In genomic region chr8:70469295-70469916, GRCm38 (mm10) we compare ENCODE assay signal across 10 mouse cellular contexts. TPM values are rescaled to one million over a fixed set of nuclear protein-coding genes. Genes with fewer than 3 reads are reported as not detected.
DNase-seq lines count a peak whose midpoint lies in the region; ATAC-seq lines count a peak whose summit lies in the region.
"Had no signal": no experiment of that assay in that cellular context is flagged by ENCODE, and none has a peak within 500 bp of the region (broad histone marks: within the 10 kb centered on the region; RNA-seq: fewer than 3 reads in every experiment).

No protein-coding gene starts in this region.

- H3K4me1 ChIP-seq in heart, embryonic 14.5 days (ENCODE audit: control insufficient read depth in 2 of 2, insufficient read depth in 2 of 2, low read length in 2 of 2): peaks cover 42% of the 10 kb centered on the region in 2 experiments
- H3K4me1 ChIP-seq in brown adipose tissue, adult 24 weeks (ENCODE audit: control insufficient read depth, insufficient read depth, insufficient read length, low read length): peaks cover 39% of the 10 kb centered on the region
- peaks cover 5% of the 10 kb centered on the region for H3K4me1 ChIP-seq in hindbrain, embryonic 12.5 days
- H3K4me1 ChIP-seq in midbrain, embryonic 12.5 days: 0 out of 2 replicates have a peak, but pooled peaks cover 4% of the 10 kb centered on the region
- peaks cover 6% of the 10 kb centered on the region; the same call in 1 of the 2 replicates for H3K4me1 ChIP-seq in forebrain, embryonic 12.5 days

- DNase-seq in heart, postnatal 14 days: no peak
- no peak for DNase-seq in urinary bladder, postnatal 4 days (ENCODE audit: low spot score in 2 of 2)
- DNase-seq in right cerebral cortex, adult 18-20 months: no peak

- no peaks in the 10 kb centered on the region for H3K36me3 ChIP-seq in heart, embryonic 14.5 days (ENCODE audit: control insufficient read depth, insufficient read depth, low read length)
- H3K36me3 ChIP-seq in hindbrain, embryonic 12.5 days: peaks cover 3% of the 10 kb centered on the region; the same call in 1 of the 2 replicates
- no peaks in the 10 kb centered on the region for H3K36me3 ChIP-seq in midbrain, embryonic 12.5 days
- H3K36me3 ChIP-seq in forebrain, embryonic 12.5 days (replicated peaks): no peaks in the 10 kb centered on the region

- H3K27me3 ChIP-seq in heart, embryonic 14.5 days (ENCODE audit: control insufficient read depth, insufficient read depth, low read length): no peaks in the 10 kb centered on the region
- H3K27me3 ChIP-seq in hindbrain, embryonic 12.5 days: no peaks in the 10 kb centered on the region
- H3K27me3 ChIP-seq in midbrain, embryonic 12.5 days: no peaks in the 10 kb centered on the region
- H3K27me3 ChIP-seq in forebrain, embryonic 12.5 days: no peaks in the 10 kb centered on the region
- H3K27me3 ChIP-seq: embryonic facial prominence, embryonic 12.5 days had no signal

- ATAC-seq in heart, embryonic 14.5 days (ENCODE audit: insufficient number of reproducible peaks, insufficient read depth, low FRiP score, low read depth): peak; percentile 31; the same call in 1 of the 2 replicates
- 0 out of 2 replicates have a peak, but pooled peaks have one; percentile 22 for ATAC-seq in hindbrain, embryonic 12.5 days (ENCODE audit: low FRiP score)
- ATAC-seq in midbrain, embryonic 12.5 days (ENCODE audit: low FRiP score, low read depth): peak; percentile 23; the same call in 1 of the 2 replicates
- no peak for ATAC-seq in forebrain, embryonic 12.5 days (ENCODE audit: low FRiP score)

- no peaks in the 10 kb centered on the region for H3K9me3 ChIP-seq in heart, embryonic 14.5 days (ENCODE audit: control insufficient read depth, low read length)
- no peaks in the 10 kb centered on the region for H3K9me3 ChIP-seq in hindbrain, embryonic 12.5 days (replicated peaks)
- H3K9me3 ChIP-seq in midbrain, embryonic 12.5 days: no peaks in the 10 kb centered on the region
- no peaks in the 10 kb centered on the region for H3K9me3 ChIP-seq in forebrain, embryonic 12.5 days
- H3K9me3 ChIP-seq: embryonic facial prominence, embryonic 12.5 days had no signal

- intact Hi-C loops in heart, postnatal 14 days (cut with DNase I): loop anchor here (5.0 kb wide), 1 partner anchor 33 kb away; no protein-coding TSS in a partner anchor

- 0 out of 2 replicates have a peak overlapping the region, but pooled peaks have one; percentile 36 for H3K9ac ChIP-seq in heart, embryonic 14.5 days (ENCODE audit: low read length)
- H3K9ac ChIP-seq in hindbrain, embryonic 12.5 days: no peak overlapping the region
- no peak overlapping the region for H3K9ac ChIP-seq in midbrain, embryonic 12.5 days (replicated peaks)
- H3K9ac ChIP-seq in forebrain, embryonic 12.5 days: no peak overlapping the region
- H3K9ac ChIP-seq: embryonic facial prominence, embryonic 12.5 days had no signal

- no peak overlapping the region for H3K4me3 ChIP-seq in heart, embryonic 14.5 days (ENCODE audit: control insufficient read depth in 1 of 2, insufficient read depth in 1 of 2, low read depth in 1 of 2, low read length in 2 of 2)
- no peak overlapping the region for H3K4me3 ChIP-seq in brown adipose tissue, adult 24 weeks (ENCODE audit: insufficient read depth, low read depth, low read length)
- H3K4me3 ChIP-seq in hindbrain, embryonic 12.5 days: no peak overlapping the region
- no peak overlapping the region for H3K4me3 ChIP-seq in midbrain, embryonic 12.5 days
- H3K4me3 ChIP-seq in forebrain, embryonic 12.5 days (replicated peaks): no peak overlapping the region
- H3K4me3 ChIP-seq: embryonic facial prominence, embryonic 12.5 days had no signal

- WGBS in heart, embryonic 14.5 days: 27% methylated on average over 10 of the region's 10 CpGs
- WGBS in hindbrain, embryonic 12.5 days: 47% methylated on average over 10 of the region's 10 CpGs
- 49% methylated on average over 10 of the region's 10 CpGs for WGBS in midbrain, embryonic 12.5 days
- WGBS in forebrain, embryonic 12.5 days: 60% methylated on average over 10 of the region's 10 CpGs

- H3K4me2 ChIP-seq in heart, embryonic 14.5 days (ENCODE audit: low read length): peak overlapping the region; percentile 19
- no peak overlapping the region for H3K4me2 ChIP-seq in hindbrain, embryonic 12.5 days (replicated peaks)
- H3K4me2 ChIP-seq in midbrain, embryonic 12.5 days (replicated peaks): no peak overlapping the region
- H3K4me2 ChIP-seq in forebrain, embryonic 12.5 days: no peak overlapping the region
- H3K4me2 ChIP-seq: embryonic facial prominence, embryonic 12.5 days had no signal

- H3K27ac ChIP-seq in heart, embryonic 14.5 days (replicated peaks in 1 of 2; ENCODE audit: control insufficient read depth in 1 of 2, insufficient read depth in 1 of 2, low read depth in 2 of 2, low read length in 2 of 2): peak overlapping the region; percentile 47 to 74
- H3K27ac ChIP-seq in brown adipose tissue, adult 24 weeks (replicated peaks; ENCODE audit: low read depth, low read length): peak overlapping the region; percentile 43
- no peak overlapping the region for H3K27ac ChIP-seq in hindbrain, embryonic 12.5 days
- no peak overlapping the region for H3K27ac ChIP-seq in midbrain, embryonic 12.5 days (replicated peaks)
- no peak overlapping the region for H3K27ac ChIP-seq in forebrain, embryonic 12.5 days
- H3K27ac ChIP-seq: embryonic facial prominence, embryonic 12.5 days had no signal

RNA-seq across cellular contexts. Expression of gene Klhl26, which starts 7.4 kb away (rescaled TPM):
- 9.6 and 9.8 TPM in 2 replicates for polyA plus RNA-seq in heart, embryonic 14.5 days (2014; fragmentation: Nextera tagmentation; extraction: Ambion mirVana)
- 1 to 10 TPM; 5.5 to 6.9 TPM for total RNA-seq in heart, postnatal 14 days (2021)
- 9.3 and 9.5 TPM in 2 replicates for polyA plus RNA-seq in brown adipose tissue, adult 24 weeks (2012; ENCODE audit: insufficient read depth, insufficient read length, missing spikeins)
- polyA plus RNA-seq in hindbrain, embryonic 12.5 days (2016; fragmentation: Nextera tagmentation; extraction: Ambion mirVana): 22.2 and 23.9 TPM in 2 replicates
- polyA plus RNA-seq in midbrain, embryonic 12.5 days (2016; fragmentation: Nextera tagmentation; extraction: Ambion mirVana): 17.8 and 18.5 TPM in 2 replicates
- polyA plus RNA-seq in forebrain, embryonic 12.5 days (2016; fragmentation: Nextera tagmentation; extraction: Ambion mirVana): 18.3 and 18.6 TPM in 2 replicates

RNA-seq across cellular contexts. Expression of gene Tmem59l, which starts 17.8 kb away (rescaled TPM):
- 0.31 TPM in 1 of 2 replicates, not detected in the other for polyA plus RNA-seq in heart, embryonic 14.5 days (2014; fragmentation: Nextera tagmentation; extraction: Ambion mirVana)
- not detected for total RNA-seq in heart, postnatal 14 days (2021)
- polyA plus RNA-seq in brown adipose tissue, adult 24 weeks (2012; ENCODE audit: insufficient read depth, insufficient read length, missing spikeins): not detected in 2 replicates
- polyA plus RNA-seq in hindbrain, embryonic 12.5 days (2016; fragmentation: Nextera tagmentation; extraction: Ambion mirVana): 27.0 and 29.2 TPM in 2 replicates
- polyA plus RNA-seq in midbrain, embryonic 12.5 days (2016; fragmentation: Nextera tagmentation; extraction: Ambion mirVana): 19.3 and 21.7 TPM in 2 replicates
- 17.0 and 17.6 TPM in 2 replicates for polyA plus RNA-seq in forebrain, embryonic 12.5 days (2016; fragmentation: Nextera tagmentation; extraction: Ambion mirVana)
- total RNA-seq: neutrophil, adult 5-6 weeks had no signal

RNA-seq across cellular contexts. Expression of gene Crlf1, which starts 23.6 kb away (rescaled TPM):
- 0.42 and 2.0 TPM in 2 replicates for polyA plus RNA-seq in heart, embryonic 14.5 days (2014; fragmentation: Nextera tagmentation; extraction: Ambion mirVana)
- under 1 TPM; 0.22 to 0.29 TPM for total RNA-seq in heart, postnatal 14 days (2021)
- 1.3 TPM in 1 of 2 replicates, not detected in the other for polyA plus RNA-seq in brown adipose tissue, adult 24 weeks (2012; ENCODE audit: insufficient read depth, insufficient read length, missing spikeins)
- polyA plus RNA-seq in hindbrain, embryonic 12.5 days (2016; fragmentation: Nextera tagmentation; extraction: Ambion mirVana): 3.3 and 4.2 TPM in 2 replicates
- polyA plus RNA-seq in midbrain, embryonic 12.5 days (2016; fragmentation: Nextera tagmentation; extraction: Ambion mirVana): 0.92 and 1.6 TPM in 2 replicates
- polyA plus RNA-seq in forebrain, embryonic 12.5 days (2016; fragmentation: Nextera tagmentation; extraction: Ambion mirVana): 1.6 and 2.8 TPM in 2 replicates
- total RNA-seq: neutrophil, adult 5-6 weeks had no signal

RNA-seq across cellular contexts. Expression of gene Crtc1, which starts 30.0 kb away (rescaled TPM):
- polyA plus RNA-seq in heart, embryonic 14.5 days (2014; fragmentation: Nextera tagmentation; extraction: Ambion mirVana): 12.2 and 14.1 TPM in 2 replicates
- total RNA-seq in heart, postnatal 14 days (2021): 1 to 10 TPM; 7.7 to 9.5 TPM
- 3.0 and 4.5 TPM in 2 replicates for polyA plus RNA-seq in brown adipose tissue, adult 24 weeks (2012; ENCODE audit: insufficient read depth, insufficient read length, missing spikeins)
- polyA plus RNA-seq in hindbrain, embryonic 12.5 days (2016; fragmentation: Nextera tagmentation; extraction: Ambion mirVana): 24.6 and 27.1 TPM in 2 replicates
- 22.8 and 23.6 TPM in 2 replicates for polyA plus RNA-seq in midbrain, embryonic 12.5 days (2016; fragmentation: Nextera tagmentation; extraction: Ambion mirVana)
- polyA plus RNA-seq in forebrain, embryonic 12.5 days (2016; fragmentation: Nextera tagmentation; extraction: Ambion mirVana): 18.3 and 22.0 TPM in 2 replicates

RNA-seq across cellular contexts. Expression of gene Rex1bd, which starts 37.1 kb away (rescaled TPM):
- 129 and 138 TPM in 2 replicates for polyA plus RNA-seq in heart, embryonic 14.5 days (2014; fragmentation: Nextera tagmentation; extraction: Ambion mirVana)
- 100 to 1,000 TPM; 105 TPM for total RNA-seq in heart, postnatal 14 days (2021)
- polyA plus RNA-seq in brown adipose tissue, adult 24 weeks (2012; ENCODE audit: insufficient read depth, insufficient read length, missing spikeins): 191 and 207 TPM in 2 replicates
- 118 TPM in 2 replicates for polyA plus RNA-seq in hindbrain, embryonic 12.5 days (2016; fragmentation: Nextera tagmentation; extraction: Ambion mirVana)
- 130 and 134 TPM in 2 replicates for polyA plus RNA-seq in midbrain, embryonic 12.5 days (2016; fragmentation: Nextera tagmentation; extraction: Ambion mirVana)
- polyA plus RNA-seq in forebrain, embryonic 12.5 days (2016; fragmentation: Nextera tagmentation; extraction: Ambion mirVana): 126 and 127 TPM in 2 replicates

Comparison
In these comparisons a context has a peak if more than half of its experiments do, and no peak if none do; other contexts are left out.
1. H3K27ac ChIP-seq: peak in heart, embryonic 14.5 days (2 of 2) and brown adipose tissue, adult 24 weeks (single experiment); none in hindbrain, embryonic 12.5 days (single experiment), midbrain, embryonic 12.5 days (single experiment) and forebrain, embryonic 12.5 days (single experiment).
2. RNA of gene Tmem59l, which starts 17.8 kb away (polyA plus RNA-seq): 27.0 to 29.2 TPM in hindbrain, embryonic 12.5 days, 19.3 to 21.7 TPM in midbrain, embryonic 12.5 days and 17.0 to 17.6 TPM in forebrain, embryonic 12.5 days; 0.31 TPM in heart, embryonic 14.5 days and not detected in brown adipose tissue, adult 24 weeks; every median in the first group is over 10 times any median in the second.